Mouse (Mus musculus): Measurements from ENCODE around the gene AI481877. TPM values are rescaled to one million over a fixed set of nuclear protein-coding genes. Genes with fewer than 3 reads are reported as not detected.

AI481877 gene
- total and polyA plus RNA-seq, 2 experiments from 2014 or later, result not detected

DNA sequence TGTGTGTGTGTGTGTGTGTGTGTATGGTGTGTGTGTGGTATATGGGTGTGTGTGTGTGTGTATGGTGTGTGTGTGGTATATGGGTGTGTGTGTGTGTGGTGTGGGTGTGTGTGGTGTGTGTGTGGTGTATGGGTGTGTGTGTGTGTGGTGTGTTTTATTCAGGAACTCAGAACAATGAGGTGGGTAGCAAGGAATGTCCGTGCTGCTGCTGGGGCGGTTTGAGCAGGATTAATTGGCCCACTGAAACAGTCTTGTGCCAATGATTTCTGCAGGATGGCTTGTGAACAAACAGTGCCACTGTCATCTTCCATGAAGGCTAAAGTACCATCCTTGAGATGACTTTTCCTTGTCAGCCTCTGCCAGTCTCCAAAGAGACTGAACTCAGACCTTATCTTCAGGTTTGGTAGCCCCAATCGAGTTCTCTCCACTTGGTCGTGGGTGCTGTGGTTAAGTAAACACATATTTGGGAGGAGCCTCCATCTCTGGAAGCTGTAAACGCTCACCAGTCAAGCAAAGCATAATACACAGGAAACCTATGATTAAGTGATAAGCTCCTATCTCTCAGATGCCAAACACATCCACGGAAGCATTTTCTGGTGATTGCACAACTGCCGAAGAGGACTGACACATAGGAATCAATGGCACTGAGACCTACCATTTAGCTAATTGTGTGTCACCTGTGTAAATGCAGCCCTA is 18.3 kb upstream of the AI481877 start:
- 38% methylated on average over 7 of the region's 7 CpGs for WGBS
- peaks cover 15% of the 10 kb centered on the region; the same call in 1 of the 2 replicates for H3K4me1 ChIP-seq (ENCODE audit: control insufficient read depth, insufficient read depth)

DNA sequence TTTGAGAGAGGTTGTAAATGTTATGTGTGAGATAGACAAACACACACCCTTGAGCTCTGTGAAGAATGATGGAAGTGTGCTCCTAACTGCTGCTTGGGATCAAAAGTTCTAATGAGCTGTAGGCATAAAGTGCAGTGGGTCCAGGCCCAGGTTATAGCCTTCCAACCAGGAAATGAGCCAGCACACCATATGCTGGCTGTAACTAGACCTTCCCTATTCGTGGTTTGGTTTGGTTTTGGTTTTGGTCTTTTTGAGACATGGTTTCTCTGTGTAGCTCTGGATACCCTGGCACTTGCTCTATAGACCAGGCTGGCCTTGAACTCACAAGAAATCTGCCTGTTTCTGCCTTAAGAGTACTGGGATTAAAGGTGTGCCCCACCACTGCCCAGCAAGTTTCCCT is 13.2 kb upstream of the AI481877 start:
- no peak for ATAC-seq (ENCODE audit: insufficient read depth, low read depth)
- H3K4me1 ChIP-seq (ENCODE audit: control insufficient read depth, insufficient read depth), result 0 out of 2 replicates have a peak, but pooled peaks cover under 1% of the 10 kb centered on the region
- DNase-seq (ENCODE audit: low spot score), result no peak
- H3K9ac ChIP-seq (replicated peaks; ENCODE audit: low read depth, low read length), result no peak overlapping the region
- 67% methylated on average over 1 of the region's 1 CpGs for WGBS
- no peaks in the 10 kb centered on the region for H3K36me3 ChIP-seq (replicated peaks; ENCODE audit: control insufficient read depth, insufficient read depth, low read length)
- H3K27ac ChIP-seq (ENCODE audit: low read depth), result no peak overlapping the region
- H3K4me3 ChIP-seq (ENCODE audit: low read depth, low read length), result no peak overlapping the region
- H3K9me3 ChIP-seq (replicated peaks; ENCODE audit: control insufficient read depth, low read length), result no peaks in the 10 kb centered on the region
- H3K4me2 ChIP-seq (ENCODE audit: low read depth, low read length), result no peak overlapping the region
- no peak for TF ChIP-seq EP300 (IDR thresholded peaks at IDR 0.05; ENCODE audit: low read depth)
- TF ChIP-seq CTCF (IDR thresholded peaks at IDR 0.05; ENCODE audit: low read depth), result no peak
- no peaks in the 10 kb centered on the region for H3K27me3 ChIP-seq (ENCODE audit: control insufficient read depth, insufficient read depth, low read length)

More for the DNA sequence above, 18.3 kb upstream of the AI481877 start:
- Histone ChIP-seq H3K36me3 (replicated peaks; ENCODE audit: control insufficient read depth, insufficient read depth, low read length) (no peaks in the 10 kb centered on the region), H3K9me3 (replicated peaks; ENCODE audit: control insufficient read depth, low read length) (no peaks in the 10 kb centered on the region), H3K9ac (replicated peaks; ENCODE audit: low read depth, low read length) (no peak overlapping the region), H3K27me3 (ENCODE audit: control insufficient read depth, insufficient read depth, low read length) (no peaks in the 10 kb centered on the region), H3K4me2 (ENCODE audit: low read depth, low read length) (no peak overlapping the region), H3K4me3 (ENCODE audit: low read depth, low read length) (no peak overlapping the region), H3K27ac (ENCODE audit: low read depth) (no peak overlapping the region)
- TF ChIP-seq EP300 (IDR thresholded peaks at IDR 0.05; ENCODE audit: low read depth), result no peak
- no peak for TF ChIP-seq CTCF (IDR thresholded peaks at IDR 0.05; ENCODE audit: low read depth)
- no peak for ATAC-seq (ENCODE audit: insufficient read depth, low read depth)
- DNase-seq (ENCODE audit: low spot score), result no peak

DNA sequence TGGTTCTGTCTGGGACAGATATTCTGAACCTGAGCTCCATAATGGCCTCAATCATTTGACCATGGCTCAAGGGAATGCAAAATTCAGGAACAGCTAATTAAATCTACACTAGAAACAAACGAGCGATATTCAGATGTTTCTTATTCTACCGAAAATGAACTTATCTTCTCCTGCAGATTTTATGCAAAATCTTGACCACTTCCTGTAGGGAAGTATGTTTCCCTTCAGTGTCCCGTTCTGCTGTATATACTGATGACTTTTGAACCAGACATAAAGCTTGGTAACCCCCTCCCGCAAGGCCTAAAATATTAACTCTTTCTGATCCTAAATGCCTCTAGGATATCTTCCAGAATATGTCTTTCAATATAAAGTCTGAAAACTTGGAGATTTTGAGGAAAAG is 12.1 kb upstream of the AI481877 start:
- H3K4me2 ChIP-seq (ENCODE audit: low read depth, low read length), result no peak overlapping the region
- TF ChIP-seq EP300 (IDR thresholded peaks at IDR 0.05; ENCODE audit: low read depth) (no peak), CTCF (IDR thresholded peaks at IDR 0.05; ENCODE audit: low read depth) (no peak)
- H3K9ac ChIP-seq (replicated peaks; ENCODE audit: low read depth, low read length), result no peak overlapping the region
- no peak for ATAC-seq (ENCODE audit: insufficient read depth, low read depth)
- H3K36me3 ChIP-seq (replicated peaks; ENCODE audit: control insufficient read depth, insufficient read depth, low read length), result no peaks in the 10 kb centered on the region
- no peak overlapping the region for H3K4me3 ChIP-seq (ENCODE audit: low read depth, low read length)
- H3K9me3 ChIP-seq (replicated peaks; ENCODE audit: control insufficient read depth, low read length), result no peaks in the 10 kb centered on the region
- H3K27me3 ChIP-seq (ENCODE audit: control insufficient read depth, insufficient read depth, low read length), result no peaks in the 10 kb centered on the region
- no peaks in the 10 kb centered on the region for H3K4me1 ChIP-seq (ENCODE audit: control insufficient read depth, insufficient read depth)
- H3K27ac ChIP-seq (ENCODE audit: low read depth), result no peak overlapping the region
- no peak for DNase-seq (ENCODE audit: low spot score)
- WGBS, result 50% methylated on average over 5 of the region's 5 CpGs

DNA sequence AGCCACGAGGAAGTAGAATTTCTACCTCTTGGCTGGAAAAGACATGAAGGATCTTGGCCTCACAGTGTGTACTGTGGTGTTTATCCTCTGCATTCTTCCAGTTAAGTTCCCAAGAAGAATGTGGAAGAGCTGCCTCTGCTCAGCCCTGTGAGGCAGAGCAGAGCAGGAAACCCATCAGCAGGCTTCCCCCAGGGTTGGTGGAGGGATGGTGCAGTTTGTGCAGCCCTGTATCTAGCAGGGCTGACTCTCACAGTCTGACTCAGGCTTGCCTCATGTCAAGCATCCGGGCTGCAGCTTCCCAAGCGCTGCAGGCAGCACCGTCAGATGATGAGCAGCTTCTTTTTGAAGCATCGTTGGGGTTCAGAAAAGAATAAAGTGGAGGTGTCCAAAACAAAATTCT is 10.3 kb upstream of the AI481877 start:
- no peak for DNase-seq (ENCODE audit: low spot score)
- H3K9me3 ChIP-seq (replicated peaks; ENCODE audit: control insufficient read depth, low read length), result no peaks in the 10 kb centered on the region
- H3K4me2 ChIP-seq (ENCODE audit: low read depth, low read length), result no peak overlapping the region
- no peak; the same call in 1 of the 2 replicates for ATAC-seq (ENCODE audit: insufficient read depth, low read depth)
- no peaks in the 10 kb centered on the region for H3K36me3 ChIP-seq (replicated peaks; ENCODE audit: control insufficient read depth, insufficient read depth, low read length)
- no peak for TF ChIP-seq CTCF (IDR thresholded peaks at IDR 0.05; ENCODE audit: low read depth)
- no peak for TF ChIP-seq EP300 (IDR thresholded peaks at IDR 0.05; ENCODE audit: low read depth)
- H3K27me3 ChIP-seq (ENCODE audit: control insufficient read depth, insufficient read depth, low read length), result no peaks in the 10 kb centered on the region
- H3K9ac ChIP-seq (replicated peaks; ENCODE audit: low read depth, low read length), result no peak overlapping the region
- H3K27ac ChIP-seq (ENCODE audit: low read depth), result no peak overlapping the region
- no peak overlapping the region for H3K4me3 ChIP-seq (ENCODE audit: low read depth, low read length)
- H3K4me1 ChIP-seq (ENCODE audit: control insufficient read depth, insufficient read depth), result no peaks in the 10 kb centered on the region
- 44% methylated on average over 5 of the region's 5 CpGs for WGBS

DNA sequence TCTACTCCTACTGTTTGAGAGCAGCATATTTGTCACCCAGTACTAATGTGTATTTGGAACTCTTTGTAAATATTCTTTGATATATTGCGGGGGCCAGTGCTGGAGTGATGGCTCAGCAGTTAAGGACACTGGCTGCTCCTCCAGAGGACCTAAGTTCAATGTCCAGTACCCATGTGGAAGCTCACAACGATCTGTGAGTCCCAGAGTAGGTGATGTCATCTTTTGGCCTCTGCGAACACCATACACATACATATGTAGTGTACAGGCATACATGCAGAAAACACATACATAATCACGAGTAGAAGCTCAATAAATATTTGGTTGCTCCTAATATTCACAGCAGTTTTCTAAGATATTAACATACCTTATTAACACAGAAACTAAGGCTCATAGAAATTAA is 9.8 kb downstream of the AI481877 start:
- Histone ChIP-seq H3K9ac (replicated peaks; ENCODE audit: low read depth, low read length) (no peak overlapping the region), H3K36me3 (replicated peaks; ENCODE audit: control insufficient read depth, insufficient read depth, low read length) (no peaks in the 10 kb centered on the region), H3K27me3 (ENCODE audit: control insufficient read depth, insufficient read depth, low read length) (no peaks in the 10 kb centered on the region), H3K4me2 (ENCODE audit: low read depth, low read length) (no peak overlapping the region), H3K27ac (ENCODE audit: low read depth) (no peak overlapping the region), H3K4me3 (ENCODE audit: low read depth, low read length) (no peak overlapping the region), H3K9me3 (replicated peaks; ENCODE audit: control insufficient read depth, low read length) (no peaks in the 10 kb centered on the region), H3K4me1 (ENCODE audit: control insufficient read depth, insufficient read depth) (no peaks in the 10 kb centered on the region)
- ATAC-seq (ENCODE audit: insufficient read depth, low read depth), result no peak
- TF ChIP-seq EP300 (IDR thresholded peaks at IDR 0.05; ENCODE audit: low read depth) (no peak), CTCF (IDR thresholded peaks at IDR 0.05; ENCODE audit: low read depth) (no peak)
- WGBS, result 72% methylated on average over 4 of the region's 4 CpGs
- DNase-seq (ENCODE audit: low spot score), result no peak

DNA sequence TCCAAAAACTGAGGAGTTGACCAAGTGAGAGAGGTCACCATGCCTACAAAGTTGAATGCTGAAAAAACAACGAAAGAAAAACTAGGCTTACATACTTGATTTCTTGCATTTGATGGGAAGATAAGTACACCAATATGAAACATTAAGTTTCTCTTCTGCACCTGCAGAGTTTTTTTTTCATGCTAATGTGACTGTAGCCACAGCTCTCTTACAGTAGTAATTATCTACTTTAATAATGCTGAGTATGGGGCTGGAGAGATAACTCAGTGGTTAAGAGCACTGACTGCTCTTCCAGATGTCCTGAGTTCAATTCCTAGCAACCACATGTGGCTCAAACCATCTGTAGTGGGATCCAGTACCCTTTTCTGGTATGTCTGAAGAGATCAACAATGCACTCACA is 13.7 kb downstream of the AI481877 start:
- no peaks in the 10 kb centered on the region for H3K27me3 ChIP-seq (ENCODE audit: control insufficient read depth, insufficient read depth, low read length)
- H3K27ac ChIP-seq (ENCODE audit: low read depth), result no peak overlapping the region
- H3K9me3 ChIP-seq (replicated peaks; ENCODE audit: control insufficient read depth, low read length), result no peaks in the 10 kb centered on the region
- no peaks in the 10 kb centered on the region for H3K36me3 ChIP-seq (replicated peaks; ENCODE audit: control insufficient read depth, insufficient read depth, low read length)
- H3K4me2 ChIP-seq (ENCODE audit: low read depth, low read length), result no peak overlapping the region
- no peak for DNase-seq (ENCODE audit: low spot score)
- no peak overlapping the region for H3K4me3 ChIP-seq (ENCODE audit: low read depth, low read length)
- 75% methylated on average over 1 of the region's 1 CpGs for WGBS
- TF ChIP-seq EP300 (IDR thresholded peaks at IDR 0.05; ENCODE audit: low read depth) (no peak), CTCF (IDR thresholded peaks at IDR 0.05; ENCODE audit: low read depth) (no peak)
- H3K9ac ChIP-seq (replicated peaks; ENCODE audit: low read depth, low read length), result no peak overlapping the region
- no peaks in the 10 kb centered on the region for H3K4me1 ChIP-seq (ENCODE audit: control insufficient read depth, insufficient read depth)
- ATAC-seq (ENCODE audit: insufficient read depth, low read depth), result no peak
